ENCODE assay signal across 10 mouse cellular contexts in genomic region chr16:78969091-78969731, GRCm38 (mm10). TPM values are rescaled to one million over a fixed set of nuclear protein-coding genes. Genes with fewer than 3 reads are reported as not detected.
DNase-seq lines count a peak whose midpoint lies in the region; ATAC-seq and TF ChIP-seq lines count a peak whose summit lies in the region.
"Had no signal": no experiment of that assay in that cellular context is flagged by ENCODE, and none has a peak within 500 bp of the region (broad histone marks: within the 10 kb centered on the region; RNA-seq: fewer than 3 reads in every experiment).

No protein-coding gene starts in this region.

- H3K4me1 ChIP-seq in kidney, postnatal 0 days (replicated peaks; ENCODE audit: insufficient read depth, low read length), result no peaks in the 10 kb centered on the region
- no peaks in the 10 kb centered on the region for H3K4me1 ChIP-seq in ES-E14 (ENCODE audit: control insufficient read depth in 2 of 2, insufficient read depth in 2 of 2, low read length in 2 of 2, poor library complexity in 1 of 2)
- no peaks in the 10 kb centered on the region for H3K4me1 ChIP-seq in hindbrain, postnatal 0 days (ENCODE audit: insufficient read depth, low read length)
- H3K4me1 ChIP-seq: intestine, embryonic 15.5 days; neural tube, embryonic 13.5 days had no signal

- no peak overlapping the region for H3K4me2 ChIP-seq in kidney, postnatal 0 days (ENCODE audit: low read length)
- H3K4me2 ChIP-seq in hindbrain, postnatal 0 days (ENCODE audit: low read depth, low read length), result peak overlapping the region; percentile 10; the same call in 1 of the 2 replicates
- H3K4me2 ChIP-seq: intestine, embryonic 15.5 days; neural tube, embryonic 13.5 days had no signal

- no peaks in the 10 kb centered on the region for H3K27me3 ChIP-seq in kidney, postnatal 0 days (ENCODE audit: insufficient read depth, low read length)
- no peaks in the 10 kb centered on the region for H3K27me3 ChIP-seq in hindbrain, postnatal 0 days (ENCODE audit: insufficient read depth, low read length)
- H3K27me3 ChIP-seq: intestine, embryonic 15.5 days; neural tube, embryonic 13.5 days had no signal

- no peak overlapping the region for H3K9ac ChIP-seq in kidney, postnatal 0 days (ENCODE audit: low read depth, low read length)
- H3K9ac ChIP-seq in ES-E14 (ENCODE audit: insufficient read depth, low read depth, low read length, poor library complexity, severe bottlenecking), result no peak overlapping the region
- no peak overlapping the region for H3K9ac ChIP-seq in hindbrain, postnatal 0 days (replicated peaks; ENCODE audit: low read length)
- H3K9ac ChIP-seq: intestine, embryonic 15.5 days; neural tube, embryonic 13.5 days had no signal

- H3K27ac ChIP-seq in kidney, postnatal 0 days, result no peak overlapping the region
- H3K27ac ChIP-seq in ES-E14 (ENCODE audit: insufficient read depth, low read depth, low read length, poor library complexity, severe bottlenecking), result no peak overlapping the region
- no peak overlapping the region for H3K27ac ChIP-seq in hindbrain, postnatal 0 days
- H3K27ac ChIP-seq: intestine, embryonic 15.5 days; neural tube, embryonic 13.5 days had no signal

- in situ Hi-C loops in ES-E14 (cut with MboI; ENCODE audit: low sequenced_read_pairs in 2 of 2, unreplicated experiment in 2 of 2), result no loop called here

- ATAC-seq in kidney, postnatal 0 days (replicated peaks; ENCODE audit: low FRiP score, low read depth), result no peak
- no peak for ATAC-seq in hindbrain, postnatal 0 days
- ATAC-seq: intestine, embryonic 15.5 days had no signal

- peak; percentile 70 for TF ChIP-seq CTCF in kidney, postnatal 0 days (IDR thresholded peaks at IDR 0.05; ENCODE audit: low read depth)
- TF ChIP-seq CTCF in hindbrain, postnatal 0 days (IDR thresholded peaks at IDR 0.05; ENCODE audit: low read depth), result peak; percentile 71

- peak; percentile 64 for DNase-seq in kidney, postnatal 0 days (ENCODE audit: low spot score)
- no peak for DNase-seq in kidney, adult 11 months
- DNase-seq in ES-E14 (ENCODE audit: low read depth, low spot score), result no peak
- DNase-seq in brain, adult 2 months (ENCODE audit: low read depth, low spot score), result peak; percentile 49
- peak; percentile 80 for DNase-seq in hindbrain, postnatal 0 days (ENCODE audit: low spot score)
- DNase-seq in thymus, postnatal 25 days, result no peak
- no peak for DNase-seq in urinary bladder, postnatal 25 days (ENCODE audit: low spot score)
- DNase-seq in layer of hippocampus, postnatal 25 days (ENCODE audit: extremely low spot score in 1 of 2, low spot score in 1 of 2), result no peak

- WGBS in kidney, postnatal 0 days, result 35% methylated on average over 13 of the region's 13 CpGs
- whole genome bisulfite sequencing in hindbrain, postnatal 0 days, result 29% methylated on average over 13 of the region's 13 CpGs

- H3K36me3 ChIP-seq in kidney, postnatal 0 days (ENCODE audit: insufficient read depth, low read length), result no peaks in the 10 kb centered on the region
- H3K36me3 ChIP-seq in ES-E14 (ENCODE audit: control insufficient read depth, insufficient read depth, low read length, poor library complexity, severe bottlenecking), result no peaks in the 10 kb centered on the region
- H3K36me3 ChIP-seq in hindbrain, postnatal 0 days (ENCODE audit: insufficient read depth, low read length), result no peaks in the 10 kb centered on the region
- H3K36me3 ChIP-seq: intestine, embryonic 15.5 days; neural tube, embryonic 13.5 days had no signal

- H3K4me3 ChIP-seq in kidney, postnatal 0 days (replicated peaks; ENCODE audit: low read depth, low read length), result no peak overlapping the region
- no peak overlapping the region for H3K4me3 ChIP-seq in ES-E14 (ENCODE audit: insufficient read depth in 1 of 2, low read depth in 1 of 2, low read length in 2 of 2, poor library complexity in 1 of 2, severe bottlenecking in 1 of 2)
- H3K4me3 ChIP-seq in hindbrain, postnatal 0 days (ENCODE audit: low read length), result no peak overlapping the region
- H3K4me3 ChIP-seq: intestine, embryonic 15.5 days; neural tube, embryonic 13.5 days had no signal

- no peaks in the 10 kb centered on the region for H3K9me3 ChIP-seq in kidney, postnatal 0 days (replicated peaks; ENCODE audit: low read length)
- H3K9me3 ChIP-seq in ES-E14 (ENCODE audit: control insufficient read depth, insufficient read depth, low read depth, low read length), result no peaks in the 10 kb centered on the region
- H3K9me3 ChIP-seq in hindbrain, postnatal 0 days (ENCODE audit: low read length), result no peaks in the 10 kb centered on the region
- H3K9me3 ChIP-seq: intestine, embryonic 15.5 days; neural tube, embryonic 13.5 days had no signal

TF ChIP-seq in ES-E14, 5 proteins besides CTCF, POLR2A, EP300 and RAD21:
- TF ChIP-seq ZC3H11A (IDR thresholded peaks at IDR 0.05; ENCODE audit: borderline replicate concordance, low read depth, low read length) (peak; percentile 45; the same call in 1 of the 2 replicates), CHD2 (IDR thresholded peaks at IDR 0.05; ENCODE audit: low read depth, low read length) (no peak), ZNF384 (IDR thresholded peaks at IDR 0.05; ENCODE audit: low read depth, low read length) (0 out of 2 replicates have a peak, but pooled peaks have one; percentile 26)

RNA-seq across cellular contexts. Expression of gene Chodl, which starts 38.5 kb away (rescaled TPM):
- 0.54 and 1.0 TPM in 2 replicates for polyA plus RNA-seq in kidney, postnatal 0 days (2015; fragmentation: Nextera tagmentation; extraction: Ambion mirVana)
- total RNA-seq in ES-E14 (2012; rRNA removed), result 0.13 TPM in 1 of 2 replicates, not detected in the other
- total RNA-seq in hindbrain, postnatal 0 days (2014; rRNA removed), result 14.9 and 15.6 TPM in 2 replicates
- polyA plus RNA-seq in hindbrain, postnatal 0 days (2015; fragmentation: Nextera tagmentation; extraction: Ambion mirVana), result 25.6 and 29.2 TPM in 2 replicates
- under 1 TPM; 0.35 to 0.49 TPM for total RNA-seq in layer of hippocampus, postnatal 25 days (2021)

Comparison
In these comparisons a context has a peak if more than half of its experiments do, and no peak if none do; other contexts are left out.
1. DNase-seq: peak in kidney, postnatal 0 days (single experiment), brain, adult 2 months (single experiment) and hindbrain, postnatal 0 days (single experiment); none in kidney, adult 11 months (single experiment), ES-E14 (single experiment), thymus, postnatal 25 days (single experiment), urinary bladder, postnatal 25 days (single experiment) and layer of hippocampus, postnatal 25 days (0 of 2).
2. RNA of gene Chodl, which starts 38.5 kb away (total RNA-seq): 14.9 to 15.6 TPM in hindbrain, postnatal 0 days; 0.35 to 0.49 TPM in layer of hippocampus, postnatal 25 days and 0.13 TPM in ES-E14; every median in the first group is over 10 times any median in the second.